Mouse (Mus musculus): ENCODE measurements around the gene Ddost. TPM values are rescaled to one million over a fixed set of nuclear protein-coding genes. Genes with fewer than 3 reads are reported as not detected.

Gene Ddost
- polyA plus RNA-seq, 1 experiment from 2014 or later, result 203 TPM

Small RNA genes lying within 50 kb of the gene (microRNA-seq; reads per million reads assigned to microRNA genes)
- gene Gm27646 (not detected), gene Mir7019 (1.3 reads per million)

Other genes starting within 250 kb of the Ddost start
- gene Hp1bp3, start 88.4 kb upstream of the Ddost start, polyA plus RNA-seq (2015; fragmentation: Nextera tagmentation; extraction: Ambion mirVana), result 205 and 219 TPM in 2 replicates
- gene Sh2d5, start 54.3 kb upstream of the Ddost start, polyA plus RNA-seq (2015; fragmentation: Nextera tagmentation; extraction: Ambion mirVana), result 17.0 and 17.4 TPM in 2 replicates
- gene Kif17, start 54.3 kb upstream of the Ddost start, polyA plus RNA-seq (2015; fragmentation: Nextera tagmentation; extraction: Ambion mirVana), result 2.8 and 3.8 TPM in 2 replicates
- gene Pink1, start 21.6 kb downstream of the Ddost start, polyA plus RNA-seq (2015; fragmentation: Nextera tagmentation; extraction: Ambion mirVana), result 105 and 113 TPM in 2 replicates
- gene Cda, start 63.3 kb downstream of the Ddost start, polyA plus RNA-seq (2015; fragmentation: Nextera tagmentation; extraction: Ambion mirVana), result 4.4 and 4.6 TPM in 2 replicates
- gene Fam43b, start 91.8 kb downstream of the Ddost start, polyA plus RNA-seq (2015; fragmentation: Nextera tagmentation; extraction: Ambion mirVana), result 9.1 and 11.1 TPM in 2 replicates
- gene Mul1, start 129.9 kb downstream of the Ddost start, polyA plus RNA-seq (2015; fragmentation: Nextera tagmentation; extraction: Ambion mirVana), result 18.5 and 21.5 TPM in 2 replicates
- gene Camk2n1, start 149.6 kb downstream of the Ddost start, polyA plus RNA-seq (2015; fragmentation: Nextera tagmentation; extraction: Ambion mirVana), result 14.8 and 15.7 TPM in 2 replicates